Mouse (Mus musculus): Measurements from ENCODE around the gene Tapbpl. TPM values are rescaled to one million over a fixed set of nuclear protein-coding genes. Genes with fewer than 3 reads are reported as not detected.

Gene Tapbpl
- polyA plus RNA-seq, 1 experiment from 2014 or later = 4.3 TPM

DNA sequence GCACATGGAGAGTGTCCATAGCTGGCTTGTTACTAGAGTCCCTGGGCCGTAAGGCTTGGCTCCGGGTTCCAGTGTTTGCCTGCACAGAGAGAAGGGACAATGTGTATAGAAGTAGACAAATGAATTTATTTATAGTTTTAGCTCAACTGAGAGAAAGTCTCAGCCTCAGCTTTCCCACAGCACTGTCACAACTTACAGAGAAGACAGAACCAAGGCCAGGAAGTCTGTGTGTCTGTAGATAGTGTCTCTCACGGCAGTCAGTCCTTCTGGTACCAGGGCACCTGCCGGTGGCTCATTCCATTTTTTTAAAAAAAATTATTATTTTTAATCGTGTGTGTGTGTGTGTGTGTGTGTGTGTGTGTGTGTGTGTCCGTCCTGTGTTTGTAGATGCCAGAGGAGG, 856 bp upstream of the Tapbpl start:
- Histone ChIP-seq H3K36me3 (ENCODE audit: insufficient read depth) (no peaks in the 10 kb centered on the region), H3K9me3 (ENCODE audit: low read depth, low read length) (no peaks in the 10 kb centered on the region), H3K4me1 (ENCODE audit: insufficient read depth) (no peaks in the 10 kb centered on the region; the same call in 1 of the 2 replicates), H3K9ac (no peak overlapping the region), H3K27me3 (ENCODE audit: insufficient read depth, low read length) (no peaks in the 10 kb centered on the region), H3K4me2 (peak overlapping the region; percentile 98; the same call in 1 of the 2 replicates), H3K27ac (ENCODE audit: low read depth) (no peak overlapping the region), H3K4me3 (ENCODE audit: low read depth, low read length) (no peak overlapping the region)
- 69% methylated on average over 6 of the region's 6 CpGs for WGBS
- ATAC-seq (ENCODE audit: insufficient read depth) (no peak), DNase-seq (no peak)
- TF ChIP-seq CTCF (IDR thresholded peaks at IDR 0.05; ENCODE audit: low read depth) = no peak

DNA sequence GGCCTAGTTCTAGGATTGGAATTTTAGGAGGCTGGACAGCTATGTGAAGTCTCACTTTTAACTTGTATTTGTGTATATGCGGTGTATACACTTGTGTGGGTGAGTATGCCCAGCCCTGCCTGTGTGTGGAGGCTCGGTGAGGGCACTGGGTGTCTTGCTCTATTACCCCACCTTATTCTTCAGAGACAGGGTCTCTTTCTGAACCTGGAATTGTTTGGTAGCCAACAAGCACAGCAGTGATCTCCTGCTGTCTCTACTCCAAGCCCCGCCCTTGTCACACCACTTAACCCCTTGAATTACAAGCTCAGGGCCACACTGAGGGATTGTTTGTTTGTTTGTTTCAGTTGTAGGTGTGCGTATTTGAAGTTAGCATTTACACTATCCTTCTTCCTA, 381 bp upstream of the Tapbpl start:
- TF ChIP-seq CTCF (IDR thresholded peaks at IDR 0.05; ENCODE audit: low read depth) = no peak
- no peak overlapping the region for H3K27ac ChIP-seq (ENCODE audit: low read depth)
- no peaks in the 10 kb centered on the region for H3K36me3 ChIP-seq (ENCODE audit: insufficient read depth)
- no peaks in the 10 kb centered on the region for H3K9me3 ChIP-seq (ENCODE audit: low read depth, low read length)
- H3K27me3 ChIP-seq (ENCODE audit: insufficient read depth, low read length) = no peaks in the 10 kb centered on the region
- peak; percentile 28 for ATAC-seq (ENCODE audit: insufficient read depth)
- H3K9ac ChIP-seq = peak overlapping the region; percentile 76
- peak overlapping the region; percentile 52 for H3K4me3 ChIP-seq (ENCODE audit: low read depth, low read length)
- H3K4me1 ChIP-seq (ENCODE audit: insufficient read depth) = no peaks in the 10 kb centered on the region; the same call in 1 of the 2 replicates
- DNase-seq = no peak
- peak overlapping the region; percentile 98 for H3K4me2 ChIP-seq
- 42% methylated on average over 4 of the region's 4 CpGs for WGBS

DNA sequence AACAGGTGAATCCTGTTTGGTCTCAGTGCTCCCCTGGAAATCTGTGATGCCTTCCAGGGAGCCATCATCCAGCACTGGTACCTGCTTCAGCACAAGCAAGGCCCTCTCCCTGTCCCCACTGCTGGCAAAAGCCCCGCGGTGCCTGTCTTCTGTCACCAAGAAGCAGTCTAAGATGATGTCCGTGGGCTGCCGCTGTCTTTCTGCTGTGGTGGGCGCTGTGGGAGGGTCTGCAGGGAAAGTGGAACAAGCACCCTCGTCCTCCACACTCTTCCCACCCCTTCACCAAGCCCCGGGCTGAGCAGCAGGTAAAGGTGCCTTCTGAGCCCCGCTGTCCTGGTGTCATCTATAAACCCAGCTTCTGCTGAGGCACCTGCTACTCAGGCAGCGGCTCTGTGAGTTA, 1.1 kb downstream of the Tapbpl start:
- WGBS = 58% methylated on average over 9 of the region's 9 CpGs

DNA sequence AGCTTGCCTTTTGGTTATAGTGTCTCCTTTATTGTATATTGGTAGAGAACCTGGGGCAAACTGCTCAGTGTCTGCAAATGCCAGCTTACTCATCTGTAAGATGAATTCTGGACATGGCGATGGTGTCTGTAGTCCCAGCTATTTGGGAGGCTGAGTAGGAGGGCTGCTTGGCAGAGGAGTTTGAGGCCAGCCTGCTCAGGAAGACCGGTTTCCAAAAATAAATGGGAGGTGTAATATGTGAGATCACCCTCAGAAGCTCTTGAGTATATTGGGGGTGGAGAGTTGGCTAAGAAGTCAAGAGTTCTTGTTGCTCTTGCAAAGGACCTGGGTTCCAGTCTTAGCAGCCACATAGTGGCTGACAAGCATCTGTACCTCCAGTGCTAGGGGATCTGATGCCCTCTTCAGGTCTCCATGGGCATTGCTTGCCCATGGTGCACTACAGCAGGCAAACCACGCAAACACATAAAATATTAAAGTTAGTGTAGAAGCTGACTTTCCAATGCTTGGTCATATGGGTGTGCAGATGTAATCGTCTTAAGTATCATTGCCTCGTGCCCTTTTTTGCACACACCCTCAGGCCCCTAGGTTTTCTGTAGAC, 6.0 kb downstream of the Tapbpl start:
- DNase-seq (peak; percentile 42), ATAC-seq (ENCODE audit: insufficient read depth) (no peak)
- Histone ChIP-seq H3K4me2 (no peak overlapping the region), H3K9me3 (ENCODE audit: low read depth, low read length) (no peaks in the 10 kb centered on the region), H3K36me3 (ENCODE audit: insufficient read depth) (0 out of 2 replicates have a peak, but pooled peaks cover 6% of the 10 kb centered on the region), H3K9ac (no peak overlapping the region), H3K4me1 (ENCODE audit: insufficient read depth) (no peaks in the 10 kb centered on the region), H3K4me3 (ENCODE audit: low read depth, low read length) (no peak overlapping the region), H3K27me3 (ENCODE audit: insufficient read depth, low read length) (no peaks in the 10 kb centered on the region), H3K27ac (ENCODE audit: low read depth) (no peak overlapping the region)
- peak; percentile 38 for TF ChIP-seq CTCF (IDR thresholded peaks at IDR 0.05; ENCODE audit: low read depth)
- 79% methylated on average over 5 of the region's 5 CpGs for WGBS

More for the DNA sequence above, 1.1 kb downstream of the Tapbpl start:
- H3K4me3 ChIP-seq (ENCODE audit: low read depth, low read length) = no peak overlapping the region
- peak overlapping the region; percentile 98; the same call in 1 of the 2 replicates for H3K4me2 ChIP-seq
- no peak overlapping the region for H3K27ac ChIP-seq (ENCODE audit: low read depth)
- no peaks in the 10 kb centered on the region; the same call in 1 of the 2 replicates for H3K4me1 ChIP-seq (ENCODE audit: insufficient read depth)
- DNase-seq (no peak), ATAC-seq (ENCODE audit: insufficient read depth) (no peak)
- H3K36me3 ChIP-seq (ENCODE audit: insufficient read depth) = no peaks in the 10 kb centered on the region
- no peaks in the 10 kb centered on the region for H3K27me3 ChIP-seq (ENCODE audit: insufficient read depth, low read length)
- no peaks in the 10 kb centered on the region for H3K9me3 ChIP-seq (ENCODE audit: low read depth, low read length)
- no peak overlapping the region; the same call in 1 of the 2 replicates for H3K9ac ChIP-seq
- no peak for TF ChIP-seq CTCF (IDR thresholded peaks at IDR 0.05; ENCODE audit: low read depth)

DNA sequence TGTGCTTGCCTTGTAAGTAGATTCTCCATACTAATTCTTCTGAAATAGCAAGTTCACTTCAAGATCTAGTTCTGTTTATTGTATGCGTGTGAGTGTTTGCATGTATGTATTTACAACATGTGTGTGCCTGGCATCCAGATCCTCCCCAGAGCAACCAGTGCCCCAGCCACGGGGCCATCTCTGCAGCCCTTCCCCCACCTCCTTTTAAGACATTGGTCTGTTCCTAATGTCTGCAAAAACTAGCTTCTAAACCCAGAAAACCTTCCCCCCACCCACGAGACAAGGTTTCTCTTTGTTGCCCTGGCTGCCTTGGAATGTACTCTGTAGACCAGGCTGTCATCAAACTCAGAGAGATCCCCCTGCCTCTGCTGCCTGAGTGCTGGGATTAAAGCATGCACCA, 9.1 kb downstream of the Tapbpl start:
- no peak overlapping the region for H3K27ac ChIP-seq (ENCODE audit: low read depth)
- DNase-seq (no peak), ATAC-seq (ENCODE audit: insufficient read depth) (no peak)
- no peak overlapping the region for H3K4me3 ChIP-seq (ENCODE audit: low read depth, low read length)
- 0 out of 2 replicates have a peak, but pooled peaks cover 6% of the 10 kb centered on the region for H3K36me3 ChIP-seq (ENCODE audit: insufficient read depth)
- no peaks in the 10 kb centered on the region for H3K4me1 ChIP-seq (ENCODE audit: insufficient read depth)
- no peaks in the 10 kb centered on the region for H3K27me3 ChIP-seq (ENCODE audit: insufficient read depth, low read length)
- TF ChIP-seq CTCF (IDR thresholded peaks at IDR 0.05; ENCODE audit: low read depth) = no peak
- H3K9me3 ChIP-seq (ENCODE audit: low read depth, low read length) = no peaks in the 10 kb centered on the region
- no peak overlapping the region for H3K9ac ChIP-seq
- H3K4me2 ChIP-seq = no peak overlapping the region
- 62% methylated on average over 3 of the region's 3 CpGs for WGBS

DNA sequence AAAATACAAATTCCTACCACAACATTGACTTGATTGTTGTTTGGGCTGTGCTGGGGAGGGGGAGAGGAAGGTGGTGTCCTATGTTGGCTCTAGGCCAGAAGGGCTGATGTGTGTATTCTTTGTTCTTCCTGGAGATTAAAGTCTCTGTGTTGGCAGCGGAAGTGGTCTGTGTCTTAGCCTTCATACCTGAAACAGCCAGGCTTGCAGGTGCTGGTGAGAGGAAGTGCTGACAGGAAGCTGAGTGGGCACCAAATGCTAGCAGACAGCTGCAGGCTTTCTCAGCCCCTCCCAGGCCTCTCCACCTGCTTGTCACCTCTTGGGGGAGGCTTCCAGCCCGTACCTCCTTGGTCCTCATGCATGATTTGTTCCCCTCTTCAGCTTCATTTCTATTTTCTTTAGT, 9.5 kb downstream of the Tapbpl start:
- Histone ChIP-seq H3K36me3 (ENCODE audit: insufficient read depth) (0 out of 2 replicates have a peak, but pooled peaks cover 6% of the 10 kb centered on the region), H3K27ac (ENCODE audit: low read depth) (no peak overlapping the region), H3K4me2 (no peak overlapping the region), H3K9ac (no peak overlapping the region), H3K4me3 (ENCODE audit: low read depth, low read length) (no peak overlapping the region), H3K9me3 (ENCODE audit: low read depth, low read length) (no peaks in the 10 kb centered on the region), H3K27me3 (ENCODE audit: insufficient read depth, low read length) (no peaks in the 10 kb centered on the region), H3K4me1 (ENCODE audit: insufficient read depth) (no peaks in the 10 kb centered on the region)
- no peak for TF ChIP-seq CTCF (IDR thresholded peaks at IDR 0.05; ENCODE audit: low read depth)
- DNase-seq (peak; percentile 48), ATAC-seq (ENCODE audit: insufficient read depth) (no peak)
- 49% methylated on average over 2 of the region's 2 CpGs for WGBS

DNA sequence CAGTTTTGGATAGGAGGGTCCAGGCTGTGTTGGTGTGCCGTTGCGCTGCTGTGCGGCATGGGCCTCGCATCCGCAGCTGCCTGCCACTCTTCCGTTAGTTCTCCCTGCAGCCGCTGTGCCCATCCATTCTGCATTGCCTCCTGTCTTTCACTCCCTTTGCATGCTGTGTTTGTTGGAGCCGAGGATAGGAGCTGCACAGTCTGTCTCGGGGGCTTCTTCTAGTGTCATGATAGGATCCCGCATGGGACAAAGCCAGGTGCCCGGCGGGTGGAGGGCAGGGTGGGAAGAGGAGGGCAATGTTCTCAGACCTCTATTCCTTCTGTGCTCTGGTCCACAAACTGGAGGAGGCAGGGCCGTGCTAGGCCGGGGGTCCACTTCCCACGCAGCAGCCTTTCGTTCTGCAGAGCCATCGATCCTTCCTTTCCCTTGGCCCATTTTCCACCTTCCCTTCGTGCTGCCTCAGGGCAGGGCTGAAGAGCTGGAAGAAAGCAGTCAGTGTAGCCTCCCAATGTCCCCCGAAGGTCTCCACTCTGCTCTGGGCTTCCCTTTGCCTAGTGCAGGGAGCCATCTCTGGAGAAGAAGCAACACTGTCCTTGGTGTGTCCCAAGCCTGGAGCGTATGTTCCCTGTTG, 10.4 kb downstream of the Tapbpl start:
- Histone ChIP-seq H3K4me3 (ENCODE audit: low read depth, low read length) (no peak overlapping the region), H3K4me1 (ENCODE audit: insufficient read depth) (no peaks in the 10 kb centered on the region), H3K9me3 (ENCODE audit: low read depth, low read length) (no peaks in the 10 kb centered on the region), H3K27ac (ENCODE audit: low read depth) (no peak overlapping the region), H3K36me3 (ENCODE audit: insufficient read depth) (0 out of 2 replicates have a peak, but pooled peaks cover 6% of the 10 kb centered on the region), H3K27me3 (ENCODE audit: insufficient read depth, low read length) (no peaks in the 10 kb centered on the region), H3K9ac (no peak overlapping the region), H3K4me2 (no peak overlapping the region)
- no peak for DNase-seq
- ATAC-seq (ENCODE audit: insufficient read depth) = no peak
- WGBS = 87% methylated on average over 20 of the region's 20 CpGs
- TF ChIP-seq CTCF (IDR thresholded peaks at IDR 0.05; ENCODE audit: low read depth) = no peak

Measured in lung, embryonic 14.5 days (tissue).